Mouse (Mus musculus) retina, postnatal 1 day (tissue): ENCODE measurements around the gene Pde4c.

Experiments used
- DNase-seq: peaks from one replicate; pipeline ENCODE4 v3.0.0-alpha.2; 2012

Pde4c gene

DNA sequence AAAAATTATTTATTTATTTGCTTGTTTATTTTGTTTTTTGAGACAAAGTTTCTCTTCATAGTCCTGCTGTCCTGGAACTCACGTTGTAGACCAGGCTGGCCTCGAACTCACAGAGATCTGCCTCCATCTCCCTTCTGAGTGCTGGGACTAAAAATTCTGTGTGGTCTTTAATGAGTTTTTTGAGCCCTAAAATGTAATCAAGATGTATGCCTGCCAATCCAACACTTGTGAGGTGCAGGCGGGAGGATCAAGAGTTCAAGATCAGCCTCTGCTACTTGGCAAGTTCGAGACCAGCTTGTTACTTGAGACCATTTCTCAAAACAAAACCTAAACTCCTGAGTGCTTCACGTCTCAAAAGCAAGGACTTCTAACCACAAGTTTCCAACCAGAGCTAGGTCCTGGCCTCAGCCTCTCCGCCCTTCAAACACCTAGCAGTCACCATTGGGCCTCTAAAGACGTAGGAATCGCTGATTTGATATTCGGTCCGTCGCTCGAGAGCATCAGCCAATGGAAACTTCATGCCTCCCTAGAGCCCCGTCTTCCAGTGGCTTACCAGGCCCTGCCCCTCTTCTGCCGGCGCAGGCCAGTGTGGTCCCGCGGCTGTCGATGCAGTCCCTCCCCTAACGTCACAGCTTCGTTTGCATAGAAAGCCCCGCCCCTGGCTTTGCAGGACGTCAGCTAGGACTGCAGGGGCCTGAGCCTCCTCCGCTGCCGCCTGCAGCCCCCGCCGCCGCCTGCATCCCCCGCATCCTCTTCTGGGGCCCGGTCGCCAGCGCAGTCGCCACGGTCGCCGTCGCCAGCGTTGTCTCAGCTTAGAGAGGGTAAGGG, 30.7 kb downstream of the Pde4c start, which contains the start of gene Rab3a:
TSS of gene Rab3a (plus strand) at position 637 of the 828 bp plus-strand sequence.
- peak; percentile 99 for DNase-seq

- DNase-seq: peak; percentile 86
Measured at GRCm38 (mm10) chr8:70754871-70755660, 31.5 kb downstream of the Pde4c start.

DNA sequence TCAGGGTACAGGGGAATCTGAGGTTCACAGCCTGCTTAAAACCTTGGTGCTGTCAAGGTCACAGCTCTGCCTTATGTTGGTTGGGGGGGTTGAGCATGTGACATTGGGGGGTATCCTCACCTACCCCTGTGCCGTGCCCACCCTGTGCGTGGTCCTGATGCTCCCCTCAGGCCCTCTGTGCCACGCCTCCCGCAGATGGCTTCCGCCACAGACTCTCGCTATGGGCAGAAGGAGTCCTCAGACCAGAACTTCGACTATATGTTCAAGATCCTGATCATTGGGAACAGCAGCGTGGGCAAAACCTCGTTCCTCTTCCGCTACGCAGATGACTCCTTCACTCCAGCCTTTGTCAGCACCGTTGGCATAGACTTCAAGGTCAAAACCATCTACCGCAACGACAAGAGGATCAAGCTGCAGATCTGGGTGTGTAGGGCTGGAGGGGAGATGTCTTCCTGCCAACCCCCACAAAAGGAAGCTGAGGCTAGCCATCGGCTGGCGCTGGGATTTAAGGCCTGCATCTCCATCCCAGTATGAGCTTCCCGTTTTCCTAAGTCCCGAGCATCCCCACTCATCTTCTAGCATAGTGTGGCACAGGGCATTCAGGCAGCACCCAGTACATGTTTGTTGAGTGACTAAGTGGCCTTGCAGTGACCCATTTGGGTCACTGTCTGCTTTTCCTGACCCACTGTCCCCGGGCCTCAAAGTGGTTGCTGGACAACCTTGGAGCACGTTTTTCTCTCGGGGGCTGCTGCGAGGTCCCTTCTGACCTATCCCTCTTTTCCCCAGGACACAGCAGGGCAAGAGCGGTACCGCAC, 32.3 kb downstream of the Pde4c start:
- no peak for DNase-seq

GRCm38 (mm10) chr8:70756476-70757040, 33.0 kb downstream of the Pde4c start:
- no peak for DNase-seq

DNA sequence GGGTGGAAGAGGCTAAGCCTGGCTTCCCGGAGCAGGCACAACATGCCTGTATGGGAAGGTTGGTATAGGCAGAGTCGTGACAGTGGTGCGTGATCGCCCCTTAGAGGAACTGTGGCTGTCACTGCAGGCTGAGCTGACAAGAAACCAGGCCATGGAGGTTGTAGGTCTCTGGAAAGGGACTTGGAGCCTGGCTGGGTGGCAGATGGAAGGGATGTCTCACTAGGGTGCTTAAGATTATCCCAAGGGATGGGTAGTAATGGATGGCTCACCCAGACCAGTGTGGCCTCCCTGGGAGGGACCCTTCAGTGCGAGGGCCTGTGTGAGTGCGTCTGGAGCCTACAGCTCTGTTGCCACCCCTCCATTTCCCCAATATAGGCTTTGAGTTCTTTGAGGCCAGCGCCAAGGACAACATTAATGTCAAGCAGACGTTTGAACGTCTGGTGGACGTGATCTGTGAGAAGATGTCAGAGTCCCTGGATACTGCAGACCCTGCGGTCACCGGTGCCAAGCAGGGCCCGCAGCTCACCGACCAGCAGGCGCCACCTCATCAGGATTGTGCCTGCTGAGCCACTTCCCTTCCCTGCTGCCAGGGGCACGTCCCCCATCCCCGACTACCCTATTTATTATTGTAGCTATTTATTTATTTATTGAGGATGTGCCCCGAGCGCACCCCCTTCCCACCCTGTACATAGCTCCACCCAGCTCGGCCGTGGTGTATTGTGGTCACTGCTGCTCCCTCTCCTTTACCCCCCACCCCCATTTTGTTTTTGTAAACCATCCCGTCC, 34.2 kb downstream of the Pde4c start:
- peak; percentile 57 for DNase-seq

- DNase-seq: no peak
Measured at GRCm38 (mm10) chr8:70758308-70758615, 34.7 kb downstream of the Pde4c start.

DNA sequence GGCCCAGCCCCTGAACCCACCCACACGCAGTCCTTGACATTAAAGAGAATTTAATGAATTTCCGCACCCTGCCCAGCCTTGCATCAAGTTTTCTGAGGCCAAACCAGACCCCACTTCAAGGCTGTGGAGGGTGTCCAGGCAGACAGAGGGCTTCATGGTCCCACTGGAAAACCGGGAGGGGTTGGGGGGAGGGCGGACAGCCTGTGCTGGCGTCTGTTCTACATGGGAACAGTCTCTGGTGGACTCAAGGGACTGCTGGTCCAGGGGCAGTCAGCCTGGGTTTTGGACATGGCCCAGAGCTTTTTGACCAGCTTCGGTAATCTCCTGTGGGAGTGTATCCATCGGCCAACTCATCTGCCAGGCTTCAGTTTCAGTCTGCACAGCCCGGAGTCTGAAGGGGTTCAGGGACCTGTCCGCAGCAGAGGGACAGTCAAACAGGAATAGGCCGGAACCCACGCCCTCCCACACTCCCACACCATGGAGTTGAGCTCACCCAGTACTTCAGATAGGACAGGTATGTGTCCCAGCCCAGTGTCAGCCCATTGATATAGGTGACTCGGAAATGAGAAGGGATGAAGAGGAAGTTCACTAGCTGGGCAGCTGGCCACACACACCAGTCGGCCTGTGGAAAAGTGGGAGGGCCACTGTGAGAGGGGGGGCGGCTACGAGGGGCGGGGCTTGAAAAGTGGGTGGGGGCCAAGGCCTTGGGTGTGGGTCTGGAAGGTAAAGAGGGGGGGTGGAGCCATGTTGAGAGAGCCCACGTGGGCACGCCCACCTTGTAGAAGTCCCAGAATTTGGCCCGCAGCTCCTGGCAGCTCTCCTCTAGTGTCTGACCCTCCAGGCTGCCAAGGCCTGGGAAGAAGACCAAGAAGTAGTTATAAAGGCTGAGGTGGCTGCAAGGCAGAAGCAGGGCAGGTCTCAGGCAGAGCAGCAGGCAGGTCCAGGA, 35.4 kb downstream of the Pde4c start:
- no peak for DNase-seq

- DNase-seq: no peak
Measured at GRCm38 (mm10) chr8:70760350-70760749, 36.8 kb downstream of the Pde4c start.

GRCm38 (mm10) chr8:70760775-70761406, 37.4 kb downstream of the Pde4c start, which contains the start of gene Mpv17l2:
Gene Mpv17l2, minus strand, starts transcription at chr8:70760946.
- peak; percentile 100 for DNase-seq

- no peak for DNase-seq
Measured at GRCm38 (mm10) chr8:70762118-70762517, 38.6 kb downstream of the Pde4c start.

- DNase-seq: peak; percentile 58
Measured at GRCm38 (mm10) chr8:70763354-70763753, 39.8 kb downstream of the Pde4c start.

GRCm38 (mm10) chr8:70764026-70764425, 40.5 kb downstream of the Pde4c start:
- DNase-seq: no peak

GRCm38 (mm10) chr8:70764676-70765075, 41.2 kb downstream of the Pde4c start:
- DNase-seq: no peak

GRCm38 (mm10) chr8:70765329-70765728, 41.8 kb downstream of the Pde4c start:
- no peak for DNase-seq

GRCm38 (mm10) chr8:70765838-70766570, 42.5 kb downstream of the Pde4c start:
- DNase-seq: no peak

DNA sequence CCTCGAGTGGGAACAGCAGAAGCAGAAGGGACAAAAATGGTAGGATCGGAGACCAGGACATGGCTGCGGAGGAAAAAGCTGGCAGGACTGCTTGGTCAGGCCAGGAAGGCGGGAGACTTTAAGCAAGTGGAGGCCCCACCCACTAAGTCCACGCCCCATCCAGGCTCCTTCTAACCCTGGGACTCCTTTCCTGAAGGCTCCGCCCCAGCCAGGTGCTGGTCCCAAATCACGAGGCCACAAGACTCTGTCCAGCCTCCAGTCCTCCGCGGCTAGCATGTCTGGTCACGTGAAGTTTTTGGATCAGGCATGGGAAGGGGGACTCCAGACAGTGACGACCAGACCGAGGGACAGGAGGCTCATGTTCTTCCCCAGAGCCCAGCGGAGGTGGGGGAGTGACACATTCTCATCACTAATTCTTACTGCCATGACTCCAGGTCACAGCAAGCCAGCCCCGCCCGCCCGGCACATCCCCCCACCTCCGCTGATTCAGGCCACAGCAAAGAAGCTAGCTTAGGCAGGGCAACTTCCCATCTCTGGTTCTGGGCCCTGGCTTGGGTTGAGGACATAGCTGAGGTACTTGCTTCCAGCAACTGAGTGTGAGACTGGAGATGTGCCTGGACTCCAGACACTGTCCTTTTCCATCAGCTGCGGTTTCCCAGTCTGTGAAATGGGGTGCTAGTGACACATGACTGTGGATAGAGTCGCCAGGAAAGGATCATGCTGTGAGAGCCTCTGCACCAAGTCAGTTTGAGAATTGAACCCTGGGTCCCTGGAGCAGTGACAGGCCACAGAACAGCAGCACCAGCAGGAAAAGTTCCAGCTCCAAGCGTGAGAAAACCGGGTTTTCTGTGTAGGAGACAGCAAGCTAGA, 43.3 kb downstream of the Pde4c start:
- peak; percentile 70 for DNase-seq

GRCm38 (mm10) chr8:70767503-70767902, 44.0 kb downstream of the Pde4c start:
- DNase-seq: no peak

DNA sequence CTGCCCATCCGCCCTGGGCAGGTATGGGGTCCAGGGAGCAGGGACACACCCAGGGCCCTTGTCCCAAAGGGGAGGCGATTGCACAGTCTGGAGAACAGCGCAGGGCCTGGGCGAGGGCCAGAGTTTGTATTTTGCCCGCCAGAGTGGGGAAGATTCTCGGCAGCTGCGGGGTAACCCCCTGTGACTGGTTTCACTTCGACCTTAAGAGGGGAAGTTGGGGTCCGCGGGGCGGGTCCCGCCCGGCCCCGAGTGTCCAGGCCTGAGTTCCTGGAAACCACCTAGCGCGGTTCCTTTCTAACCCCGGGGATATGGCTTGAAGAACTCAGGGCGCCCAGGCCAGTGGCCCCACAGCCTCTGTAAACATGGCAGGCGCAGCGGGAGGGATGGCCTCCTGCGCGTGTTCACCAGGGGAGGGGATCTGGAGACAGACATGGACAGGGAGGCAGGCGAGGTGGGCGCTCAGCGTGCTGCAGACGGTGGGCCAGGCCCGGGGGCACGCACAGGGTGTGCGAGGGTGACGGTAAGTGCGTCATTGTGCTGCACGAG, 44.8 kb downstream of the Pde4c start:
- no peak for DNase-seq
